Mouse (Mus musculus) megakaryocyte progenitor cell, adult 5-6 weeks (primary cell): ENCODE data around the gene Rftn2. TPM values are rescaled to one million over a fixed set of nuclear protein-coding genes. Genes with fewer than 3 reads are reported as not detected.
"Not testable (repeated sequence)": the region's sequence is repeated elsewhere in the genome, so short reads cannot be mapped to it uniquely, and the experiment has no call there.

Experiments used
- ATAC-seq: replicated peaks from 2 replicates; pipeline ENCODE4 v1.8.0; 2016; ENCODE audit warnings: mild to moderate bottlenecking, moderate TSS enrichment, inconsistent platforms; ENCODE audit not compliant: poor library complexity
- total RNA-seq, 2 experiments: library from RNA; stranded (forward) in 1 of 2; stranded (reverse) in 1 of 2; fragments of 157-497, 149-512 nt in 1 of 2; fragments of 200-1000 nt in 1 of 2; gene quantifications; 2 replicates each; pipeline versions ENCODE4 v1.2.3 to v1.2.4; 2015 to 2017

The Rftn2 gene
- total RNA-seq, 2 experiments from 2014 or later = 0.86 to 2.5 TPM

DNA sequence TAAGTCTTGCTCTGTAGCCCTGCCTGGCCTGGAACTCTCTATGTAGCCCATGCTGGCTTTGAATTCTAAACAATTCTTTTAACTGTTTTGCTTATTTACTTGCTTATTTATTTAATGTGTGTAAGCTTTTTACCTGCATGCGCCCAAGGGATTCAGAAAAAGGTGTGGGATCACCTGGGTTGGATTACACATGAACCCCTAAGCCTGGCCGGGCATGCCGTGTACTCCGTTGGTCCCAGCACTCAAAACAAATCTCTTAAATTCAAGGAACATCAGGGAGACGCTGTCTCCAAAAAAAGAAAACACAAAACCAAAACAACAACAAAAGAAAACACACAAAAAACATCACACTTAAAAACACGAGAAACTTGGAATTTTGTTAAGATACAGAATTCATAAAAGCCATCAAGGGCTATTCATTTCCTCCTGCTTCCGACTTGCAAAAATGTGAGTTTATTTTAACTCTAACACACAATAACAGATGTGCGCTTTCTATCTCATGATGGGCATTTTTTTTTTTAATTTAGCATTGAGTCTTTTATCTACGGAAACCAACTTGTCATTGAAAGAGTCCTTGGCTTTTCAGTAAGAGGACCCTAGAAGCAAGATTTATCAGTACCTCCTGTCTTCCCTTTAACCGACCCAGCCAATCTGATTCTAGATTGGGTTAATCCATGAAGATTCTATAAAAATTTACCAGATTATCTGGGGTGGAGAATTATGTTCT lies 96.2 kb downstream of the Rftn2 start:
- ATAC-seq = peak; percentile 5

DNA sequence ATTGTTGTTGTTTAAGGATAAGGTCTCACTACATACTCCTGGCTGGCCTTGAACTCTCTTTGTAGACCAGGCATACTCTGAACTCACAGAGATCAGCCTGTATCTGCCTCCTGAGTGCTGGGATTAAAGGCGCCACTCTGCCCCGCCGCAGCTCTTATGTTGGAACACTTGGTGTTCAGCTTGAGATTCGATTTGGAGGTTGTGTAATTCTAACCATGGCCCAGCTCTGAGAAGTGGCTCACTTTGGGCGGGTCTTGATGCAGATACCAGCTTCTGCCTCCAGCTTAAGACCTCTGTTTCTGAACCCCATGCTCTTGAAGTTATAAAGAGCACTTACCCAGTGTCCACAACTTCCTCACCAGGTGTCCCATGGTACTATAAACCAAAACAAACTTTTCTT lies 96.9 kb downstream of the Rftn2 start:
- 0 out of 2 replicates have a peak, but pooled peaks have one; percentile 1 for ATAC-seq

DNA sequence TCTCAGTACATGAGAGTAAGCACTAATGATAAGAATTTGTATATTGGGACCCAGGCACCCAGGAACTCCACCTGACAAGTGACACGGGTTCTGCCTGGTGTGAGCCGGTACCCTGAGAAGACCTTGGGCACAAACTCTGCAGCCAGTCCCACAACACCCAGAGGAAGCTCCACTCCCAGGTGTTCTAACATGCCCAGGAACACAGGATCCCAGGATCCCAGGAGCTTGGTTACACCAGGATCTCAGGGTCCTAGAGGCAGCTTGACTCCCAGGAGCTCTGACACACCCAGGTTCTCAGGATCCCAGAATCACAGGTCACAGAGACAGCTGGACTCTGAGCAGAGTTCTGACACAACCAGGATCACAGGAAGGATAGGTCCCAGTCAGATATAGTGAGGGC lies 102.4 kb downstream of the Rftn2 start:
- not testable (repeated sequence) for ATAC-seq

DNA sequence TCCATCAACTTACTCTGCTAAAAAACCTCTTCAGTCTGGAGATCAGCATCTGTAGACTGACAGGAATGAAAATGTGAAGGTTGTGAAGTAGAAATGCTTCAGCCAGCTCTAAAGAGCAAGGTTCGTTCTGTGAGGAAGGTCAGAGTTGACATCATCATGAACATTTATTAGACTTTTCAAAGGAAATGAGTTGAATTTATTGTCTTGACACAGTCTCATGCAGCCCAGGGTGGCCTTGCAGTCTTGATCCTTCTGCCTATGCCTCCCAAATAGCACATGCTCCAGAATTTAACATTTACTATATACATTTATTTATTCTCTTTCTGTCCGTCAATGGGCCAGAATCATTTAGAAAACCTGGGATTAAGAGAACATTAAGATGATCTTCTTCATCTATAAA lies 103.0 kb downstream of the Rftn2 start:
- no peak for ATAC-seq

DNA sequence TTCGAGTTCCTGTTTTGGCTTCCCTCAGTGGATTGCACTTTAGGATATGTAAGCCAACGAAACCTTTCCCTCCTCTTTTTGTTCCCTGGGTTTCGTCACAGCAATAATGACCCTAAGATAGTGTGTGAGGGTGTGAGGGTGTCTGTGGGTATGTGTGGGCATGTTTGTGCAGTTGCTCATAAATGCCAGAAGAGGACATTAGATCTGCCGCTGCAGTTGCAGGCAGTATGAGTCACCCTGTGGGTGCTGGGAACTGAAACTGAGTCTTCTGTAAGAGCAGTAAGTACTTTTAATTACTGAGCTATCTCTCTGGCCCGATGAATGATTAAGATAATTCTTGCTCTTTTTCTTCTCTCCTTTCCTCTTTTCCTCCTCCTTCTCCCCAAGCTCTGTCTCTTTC lies 103.5 kb downstream of the Rftn2 start:
- no peak for ATAC-seq

Other genes starting within 250 kb of the Rftn2 start
- gene Sf3b1, start 199.3 kb downstream of the Rftn2 start, total RNA-seq (2015) = 265 and 295 TPM in 2 replicates
- 242 and 294 TPM in 2 replicates for gene Sf3b1, start 199.3 kb downstream of the Rftn2 start, total RNA-seq (2017)
- 20.7 TPM in 2 replicates for gene Coq10b, start 174.0 kb downstream of the Rftn2 start, total RNA-seq (2015)
- 15.2 and 17.0 TPM in 2 replicates for gene Coq10b, start 174.0 kb downstream of the Rftn2 start, total RNA-seq (2017)
- gene Hspe1, start 138.7 kb downstream of the Rftn2 start, total RNA-seq (2015) = 379 and 404 TPM in 2 replicates
- gene Hspe1, start 138.7 kb downstream of the Rftn2 start, total RNA-seq (2017) = 524 and 562 TPM in 2 replicates
- 326 and 327 TPM in 2 replicates for gene Hspd1, start 138.5 kb downstream of the Rftn2 start, total RNA-seq (2015)
- 523 and 628 TPM in 2 replicates for gene Hspd1, start 138.5 kb downstream of the Rftn2 start, total RNA-seq (2017)
- gene Mob4, start 95.6 kb downstream of the Rftn2 start, total RNA-seq (2015) = 50.1 and 52.7 TPM in 2 replicates
- gene Mob4, start 95.6 kb downstream of the Rftn2 start, total RNA-seq (2017) = 35.1 and 37.7 TPM in 2 replicates
- 6.8 and 8.2 TPM in 2 replicates for gene Mars2, start 10.4 kb upstream of the Rftn2 start, total RNA-seq (2015)
- 8.5 and 10.4 TPM in 2 replicates for gene Mars2, start 10.4 kb upstream of the Rftn2 start, total RNA-seq (2017)
- 0.07 and 0.25 TPM in 2 replicates for gene Boll, start 136.7 kb upstream of the Rftn2 start, total RNA-seq (2015)
- not detected in 2 replicates for gene Boll, start 136.7 kb upstream of the Rftn2 start, total RNA-seq (2017)
- gene Plcl1, start 179.1 kb upstream of the Rftn2 start, total RNA-seq (2015) = 0.12 and 0.42 TPM in 2 replicates
- not detected in 2 replicates for gene Plcl1, start 179.1 kb upstream of the Rftn2 start, total RNA-seq (2017)